Mouse (Mus musculus) 3T3-L1 (cell line): ENCODE measurements around the gene Wdr93.
A peak's percentile ranks its signal among the peaks of the same experiment; 100 is the strongest.
"Not testable (repeated sequence)": the region's sequence is repeated elsewhere in the genome, so short reads cannot be mapped to it uniquely, and the experiment has no call there.

Experiments used
- DNase-seq: peaks from one replicate; pipeline ENCODE4 v3.0.0-alpha.2; 2015; ENCODE audit warnings: low read depth, low spot score

The Wdr93 gene

GRCm38 (mm10) chr7:79749511-79749910 is 6.5 kb downstream of the Wdr93 start:
- DNase-seq = no peak

- peak; percentile 54 for DNase-seq
Observed at GRCm38 (mm10) chr7:79756334-79756733, 13.4 kb downstream of the Wdr93 start.

- DNase-seq = no peak
Observed at GRCm38 (mm10) chr7:79758176-79758575, 15.2 kb downstream of the Wdr93 start.

- DNase-seq = peak; percentile 53
Observed at GRCm38 (mm10) chr7:79759766-79760165, 16.8 kb downstream of the Wdr93 start.

GRCm38 (mm10) chr7:79761124-79761876 is 18.3 kb downstream of the Wdr93 start:
- DNase-seq = no peak

GRCm38 (mm10) chr7:79762106-79762505 is 19.1 kb downstream of the Wdr93 start:
- no peak for DNase-seq

- DNase-seq = peak; percentile 16
Observed at GRCm38 (mm10) chr7:79765991-79766390, 23.0 kb downstream of the Wdr93 start.

GRCm38 (mm10) chr7:79769664-79770063 is 26.7 kb downstream of the Wdr93 start:
- no peak for DNase-seq

GRCm38 (mm10) chr7:79771561-79772512 is 28.9 kb downstream of the Wdr93 start:
- DNase-seq = no peak

- DNase-seq = peak; percentile 92
Observed at GRCm38 (mm10) chr7:79780647-79781626, 38.0 kb downstream of the Wdr93 start.

GRCm38 (mm10) chr7:79781826-79782515 is 39.0 kb downstream of the Wdr93 start:
- DNase-seq = peak; percentile 75

- DNase-seq = peak; percentile 37
Observed at GRCm38 (mm10) chr7:79782516-79782855, 39.5 kb downstream of the Wdr93 start.

GRCm38 (mm10) chr7:79786295-79786694 is 43.3 kb downstream of the Wdr93 start:
- DNase-seq = peak; percentile 91

- not testable (repeated sequence) for DNase-seq
Observed at GRCm38 (mm10) chr7:79789812-79790211, 46.8 kb downstream of the Wdr93 start.

GRCm38 (mm10) chr7:79792635-79793421 is 49.9 kb downstream of the Wdr93 start:
- DNase-seq = no peak

GRCm38 (mm10) chr7:79793688-79794087 is 50.7 kb downstream of the Wdr93 start, which contains the start of gene Mesp1:
Gene Mesp1 (minus strand): TSS chr7:79793788.
- DNase-seq = no peak

GRCm38 (mm10) chr7:79798606-79799005 is 55.6 kb downstream of the Wdr93 start:
- no peak for DNase-seq

GRCm38 (mm10) chr7:79799048-79799447 is 56.1 kb downstream of the Wdr93 start:
- peak; percentile 92 for DNase-seq

- peak; percentile 48 for DNase-seq
Observed at GRCm38 (mm10) chr7:79799506-79799905, 56.5 kb downstream of the Wdr93 start.

- DNase-seq = no peak
Observed at GRCm38 (mm10) chr7:79800336-79800735, 57.4 kb downstream of the Wdr93 start.
